Mouse (Mus musculus) kidney, postnatal 0 days (tissue): ENCODE measurements around the gene Serac1. TPM values are rescaled to one million over a fixed set of nuclear protein-coding genes. Genes with fewer than 3 reads are reported as not detected.

Experiments used
- ATAC-seq: fragments of 200-750 bp; cut with Nextera tagmentation; replicated peaks from 2 replicates; pipeline ENCODE4 v1.8.0; 2017; ENCODE audit warnings: low read depth, moderate number of reproducible peaks, moderate TSS enrichment, moderate library complexity; ENCODE audit not compliant: low FRiP score
- DNase-seq: peaks from one replicate; pipeline ENCODE4 v3.0.0-alpha.2; 2016; ENCODE audit warnings: low spot score
- H3K27ac ChIP-seq: fragments of 300-500 bp; sonication (generic); 2 replicates; pipeline ENCODE4 v1.5.1; 2014; ENCODE audit warnings: mild to moderate bottlenecking
- H3K27me3 ChIP-seq: fragments of 300-500 bp; sonication (generic); 2 replicates; pipeline ENCODE4 v1.6.1; 2014; ENCODE audit warnings: low read length, mixed read lengths; ENCODE audit not compliant: insufficient read depth
- H3K36me3 ChIP-seq: fragments of 300-500 bp; sonication (generic); 2 replicates; pipeline ENCODE4 v1.6.1; 2014; ENCODE audit warnings: low read length, mixed read lengths; ENCODE audit not compliant: insufficient read depth
- H3K4me1 ChIP-seq: fragments of 300-500 bp; sonication (generic); replicated peaks from 2 replicates; pipeline ENCODE4 v1.6.1; 2014; ENCODE audit warnings: antibody characterized with exemption, low read length, mixed read lengths; ENCODE audit not compliant: insufficient read depth
- H3K4me2 ChIP-seq: fragments of 300-500 bp; sonication (generic); 2 replicates; pipeline ENCODE4 v1.6.1; 2014; ENCODE audit warnings: mild to moderate bottlenecking, low read length, moderate library complexity, mixed read lengths
- H3K4me3 ChIP-seq: fragments of 300-500 bp; sonication (generic); replicated peaks from 2 replicates; pipeline ENCODE4 v1.5.1; 2014; ENCODE audit warnings: low read depth, low read length
- H3K9ac ChIP-seq: fragments of 300-500 bp; sonication (generic); 2 replicates; pipeline ENCODE4 v1.6.1; 2014; ENCODE audit warnings: low read depth, low read length
- H3K9me3 ChIP-seq: fragments of 300-500 bp; sonication (generic); replicated peaks from 2 replicates; pipeline ENCODE4 v1.6.1; 2016; ENCODE audit warnings: low read length, inconsistent platforms, mixed read lengths
- CTCF ChIP-seq: IDR thresholded peaks from 2 replicates; pipeline ENCODE4 v1.5.1; 2016; ENCODE audit warnings: antibody characterized with exemption, low read depth, mild to moderate bottlenecking, moderate library complexity
- WGBS: fragments of 180-500 bp; shearing (Covaris S2); extraction: QIAGEN DNeasy Blood & Tissue Kit; methylation state at CpG from one replicate; pipeline ENCODE4 v1.1.7; 2014; 5-methylcytosine and 5-hydroxymethylcytosine counted together
- polyA plus RNA-seq: library from polyadenylated mRNA; unstranded; fragments of >200 nt; fragmentation: Nextera tagmentation; extraction: Ambion mirVana; gene quantifications from 2 replicates; pipeline ENCODE4 v1.2.1, GENCODE M21; 2015

The Serac1 gene
- polyA plus RNA-seq, 1 experiment from 2014 or later: 2.2 TPM

GRCm38 (mm10) chr17:6003661-6004060, 75.9 kb downstream of the Serac1 start:
- Histone ChIP-seq H3K27ac (no peak overlapping the region), H3K4me1 (peaks cover 16% of the 10 kb centered on the region), H3K9me3 (no peaks in the 10 kb centered on the region), H3K4me3 (no peak overlapping the region), H3K27me3 (no peaks in the 10 kb centered on the region), H3K9ac (no peak overlapping the region), H3K4me2 (no peak overlapping the region), H3K36me3 (peaks cover 3% of the 10 kb centered on the region; the same call in 1 of the 2 replicates)
- no peak for ATAC-seq
- TF ChIP-seq CTCF: no peak
- 94% methylated on average over 6 of the region's 6 CpGs for WGBS
- DNase-seq: no peak

DNA sequence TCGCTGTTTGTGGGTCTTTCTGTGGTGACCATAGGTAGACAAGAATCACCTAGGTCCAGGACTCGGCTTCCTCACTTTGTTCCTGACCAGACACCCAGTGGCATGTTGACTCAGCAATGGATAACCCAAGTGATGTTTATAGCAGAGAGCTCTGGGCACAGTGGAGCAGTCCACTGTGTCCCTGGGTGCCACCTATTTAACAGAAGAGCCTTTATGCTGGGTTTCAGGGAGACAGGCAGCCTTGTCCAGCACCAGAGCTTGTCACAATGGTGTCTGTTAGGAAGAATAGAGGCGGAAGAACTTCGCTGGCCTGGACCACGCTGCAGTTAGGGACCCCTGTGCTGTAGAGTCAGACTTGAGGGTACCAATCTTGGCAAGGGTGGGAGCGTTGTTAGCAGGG, 77.0 kb downstream of the Serac1 start:
- no peak overlapping the region for H3K4me2 ChIP-seq
- ATAC-seq (no peak), DNase-seq (no peak)
- no peaks in the 10 kb centered on the region for H3K27me3 ChIP-seq
- H3K9me3 ChIP-seq: no peaks in the 10 kb centered on the region
- H3K4me3 ChIP-seq: no peak overlapping the region
- H3K27ac ChIP-seq: no peak overlapping the region
- peaks cover 20% of the 10 kb centered on the region for H3K4me1 ChIP-seq
- no peaks in the 10 kb centered on the region for H3K36me3 ChIP-seq
- TF ChIP-seq CTCF: no peak
- H3K9ac ChIP-seq: no peak overlapping the region
- 92% methylated on average over 6 of the region's 6 CpGs for WGBS

GRCm38 (mm10) chr17:6001836-6002235, 77.7 kb downstream of the Serac1 start:
- ATAC-seq: no peak
- Histone ChIP-seq H3K27me3 (no peaks in the 10 kb centered on the region), H3K4me3 (no peak overlapping the region), H3K4me1 (peaks cover 20% of the 10 kb centered on the region), H3K9ac (no peak overlapping the region), H3K36me3 (no peaks in the 10 kb centered on the region), H3K4me2 (no peak overlapping the region), H3K9me3 (no peaks in the 10 kb centered on the region), H3K27ac (no peak overlapping the region)
- DNase-seq: no peak
- 78% methylated on average over 7 of the region's 7 CpGs for WGBS
- no peak for TF ChIP-seq CTCF

DNA sequence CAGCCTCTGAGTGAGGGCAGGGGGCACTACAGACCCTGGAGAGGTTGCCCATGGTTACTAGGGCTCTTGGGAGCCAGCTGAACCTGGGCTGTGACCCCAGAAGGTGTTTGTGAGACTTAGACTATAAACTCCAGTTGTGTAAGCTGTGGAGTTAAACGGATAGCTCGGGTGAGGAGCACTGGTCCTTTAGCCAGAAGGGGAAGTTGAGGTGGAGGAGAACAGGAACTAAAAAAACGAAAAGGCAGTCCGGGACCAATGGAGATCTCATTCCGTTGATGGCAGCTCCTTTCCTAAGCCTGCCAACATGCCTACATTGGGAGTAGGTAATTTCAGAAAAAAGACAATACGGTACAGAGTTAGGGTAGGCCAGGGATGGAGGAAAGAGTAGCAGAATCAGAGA, 78.2 kb downstream of the Serac1 start:
- Histone ChIP-seq H3K4me3 (no peak overlapping the region), H3K36me3 (no peaks in the 10 kb centered on the region), H3K4me2 (no peak overlapping the region), H3K27me3 (no peaks in the 10 kb centered on the region), H3K4me1 (peaks cover 18% of the 10 kb centered on the region), H3K27ac (no peak overlapping the region), H3K9me3 (no peaks in the 10 kb centered on the region), H3K9ac (no peak overlapping the region)
- no peak for TF ChIP-seq CTCF
- DNase-seq (no peak), ATAC-seq (no peak)
- 77% methylated on average over 6 of the region's 6 CpGs for WGBS

DNA sequence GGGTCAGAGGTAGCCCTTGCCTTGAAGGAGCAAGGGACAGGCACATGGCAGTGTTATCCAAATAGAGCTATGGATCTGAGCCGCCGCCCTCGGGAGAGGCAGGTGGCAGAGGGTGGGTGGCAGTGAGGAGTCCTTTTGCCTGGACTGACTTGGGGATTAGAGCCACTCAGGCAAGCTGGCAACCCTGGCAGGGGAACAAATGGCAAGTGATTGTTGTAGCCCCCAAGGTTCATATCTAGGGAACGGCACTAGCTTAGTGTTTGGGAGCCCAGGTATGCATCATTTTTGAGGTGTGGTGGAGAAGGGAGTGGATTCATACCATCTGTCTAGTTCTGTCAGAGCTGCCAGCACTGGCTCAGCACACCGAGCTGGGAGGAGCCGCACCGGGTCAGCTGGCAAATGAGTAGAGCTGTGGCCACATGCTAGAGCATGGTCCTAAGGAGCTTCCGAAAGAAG, 78.6 kb downstream of the Serac1 start:
- H3K4me2 ChIP-seq: no peak overlapping the region

GRCm38 (mm10) chr17:5999039-5999543, 80.5 kb downstream of the Serac1 start:
- no peak overlapping the region for H3K4me2 ChIP-seq
- no peak overlapping the region for H3K27ac ChIP-seq
- H3K4me1 ChIP-seq: 0 out of 2 replicates have a peak, but pooled peaks cover 8% of the 10 kb centered on the region
- no peaks in the 10 kb centered on the region for H3K27me3 ChIP-seq
- no peaks in the 10 kb centered on the region for H3K9me3 ChIP-seq
- DNase-seq: no peak
- 73% methylated on average over 5 of the region's 5 CpGs for WGBS
- no peak overlapping the region for H3K4me3 ChIP-seq
- ATAC-seq: no peak
- H3K36me3 ChIP-seq: no peaks in the 10 kb centered on the region
- no peak for TF ChIP-seq CTCF
- H3K9ac ChIP-seq: no peak overlapping the region

More for the DNA sequence above, 78.6 kb downstream of the Serac1 start:
- Histone ChIP-seq H3K9ac (no peak overlapping the region), H3K27me3 (no peaks in the 10 kb centered on the region), H3K4me1 (peaks cover 13% of the 10 kb centered on the region), H3K4me3 (no peak overlapping the region), H3K9me3 (no peaks in the 10 kb centered on the region), H3K36me3 (no peaks in the 10 kb centered on the region), H3K27ac (no peak overlapping the region)
- TF ChIP-seq CTCF: no peak
- WGBS: 87% methylated on average over 8 of the region's 8 CpGs
- ATAC-seq (no peak), DNase-seq (no peak)

DNA sequence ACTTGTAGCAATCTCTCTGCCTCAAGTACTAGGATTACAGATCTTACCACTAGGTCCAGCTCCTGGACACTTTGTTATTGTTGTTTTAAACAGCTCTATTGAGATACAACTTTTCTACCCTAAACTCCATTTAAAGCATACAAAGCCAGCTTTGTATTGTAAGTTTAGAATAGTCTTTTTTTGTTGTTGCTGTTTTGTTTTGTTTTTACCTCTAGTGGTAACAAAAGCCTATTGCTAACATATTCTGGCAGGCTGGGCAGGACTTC, 81.4 kb downstream of the Serac1 start:
- ATAC-seq (no peak), DNase-seq (no peak)
- no peak overlapping the region for H3K27ac ChIP-seq
- H3K9ac ChIP-seq: no peak overlapping the region
- no peak for TF ChIP-seq CTCF
- peaks cover 8% of the 10 kb centered on the region; the same call in 1 of the 2 replicates for H3K4me1 ChIP-seq
- H3K4me3 ChIP-seq: no peak overlapping the region
- no peaks in the 10 kb centered on the region for H3K9me3 ChIP-seq
- H3K36me3 ChIP-seq: no peaks in the 10 kb centered on the region
- no peaks in the 10 kb centered on the region for H3K27me3 ChIP-seq
- H3K4me2 ChIP-seq: no peak overlapping the region
